Mouse (Mus musculus): ENCODE results near the gene Utp11. TPM values are rescaled to one million over a fixed set of nuclear protein-coding genes. Genes with fewer than 3 reads are reported as not detected.

Utp11 gene
- polyA plus RNA-seq, 1 experiment from 2014 or later, result 38.8 TPM

DNA sequence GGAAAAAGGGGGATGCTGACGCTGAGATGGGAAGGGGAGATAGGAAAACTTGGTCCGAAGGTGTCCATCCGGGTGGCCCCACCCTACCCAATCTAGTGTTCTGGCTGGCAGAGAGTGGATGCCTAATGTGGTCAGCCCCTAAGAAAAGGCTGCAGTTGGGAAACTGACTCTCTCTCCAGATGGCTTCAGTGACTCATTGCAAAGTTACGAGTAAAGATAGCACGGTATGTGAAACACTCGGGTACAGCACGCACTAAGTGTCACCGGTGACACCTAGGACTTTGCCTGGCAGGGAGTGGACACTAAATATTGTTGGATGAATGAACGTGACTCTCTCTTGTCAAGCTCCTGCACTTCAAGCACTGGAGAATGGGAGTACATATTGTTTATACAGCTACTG is 49.5 kb downstream of the Utp11 start:
- no peaks in the 10 kb centered on the region for H3K9me3 ChIP-seq (ENCODE audit: control insufficient read depth, low read length)
- H3K4me1 ChIP-seq (ENCODE audit: control insufficient read depth in 2 of 2, insufficient read depth in 2 of 2, low read length in 2 of 2), result peaks cover 33% of the 10 kb centered on the region in 2 experiments
- ATAC-seq (ENCODE audit: insufficient number of reproducible peaks, insufficient read depth, low FRiP score, low read depth), result no peak
- H3K36me3 ChIP-seq (ENCODE audit: control insufficient read depth, insufficient read depth, low read length), result no peaks in the 10 kb centered on the region
- WGBS, result 44% methylated on average over 9 of the region's 9 CpGs
- no peak overlapping the region for H3K4me3 ChIP-seq (ENCODE audit: control insufficient read depth in 1 of 2, insufficient read depth in 1 of 2, low read depth in 1 of 2, low read length in 2 of 2)
- no peak overlapping the region for H3K9ac ChIP-seq (ENCODE audit: low read length)
- H3K27ac ChIP-seq (replicated peaks in 1 of 2; ENCODE audit: control insufficient read depth in 1 of 2, insufficient read depth in 1 of 2, low read depth in 2 of 2, low read length in 2 of 2), result 0 out of 4 replicates have a peak overlapping the region, but pooled peaks have one; percentile 37 to 47
- peaks cover 12% of the 10 kb centered on the region; the same call in 1 of the 2 replicates for H3K27me3 ChIP-seq (ENCODE audit: control insufficient read depth, insufficient read depth, low read length)
- H3K4me2 ChIP-seq (ENCODE audit: low read length), result no peak overlapping the region

DNA sequence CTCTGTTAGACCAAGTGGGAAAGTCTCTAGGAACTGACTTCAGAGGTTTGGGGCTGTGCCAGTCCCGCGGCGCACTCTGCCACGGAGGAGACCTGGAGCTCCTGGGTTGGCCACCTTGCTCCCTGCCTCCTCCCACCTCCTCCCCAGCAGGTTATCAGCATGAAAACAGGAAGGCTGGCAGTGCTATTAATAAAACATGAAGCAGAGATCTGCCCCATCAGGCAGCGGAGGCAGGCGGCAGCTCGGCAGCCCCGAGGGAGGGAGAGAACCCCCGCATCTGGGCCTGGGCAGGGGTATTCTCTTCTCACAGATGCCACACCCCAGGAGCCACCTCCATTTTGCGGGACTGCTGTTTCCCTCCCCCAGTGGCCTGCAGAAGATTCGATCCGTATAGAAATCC is 53.7 kb downstream of the Utp11 start:
- peaks cover 11 to 17% of the 10 kb centered on the region in 2 experiments for H3K4me1 ChIP-seq (ENCODE audit: control insufficient read depth in 2 of 2, insufficient read depth in 2 of 2, low read length in 2 of 2)
- H3K4me3 ChIP-seq (ENCODE audit: control insufficient read depth in 1 of 2, insufficient read depth in 1 of 2, low read depth in 1 of 2, low read length in 2 of 2), result 0 out of 4 replicates have a peak overlapping the region, but pooled peaks of 1 of the 2 experiments have one; percentile 3
- H3K27me3 ChIP-seq (ENCODE audit: control insufficient read depth, insufficient read depth, low read length), result peaks cover 23% of the 10 kb centered on the region; the same call in 1 of the 2 replicates
- H3K36me3 ChIP-seq (ENCODE audit: control insufficient read depth, insufficient read depth, low read length), result no peaks in the 10 kb centered on the region
- H3K9me3 ChIP-seq (ENCODE audit: control insufficient read depth, low read length), result no peaks in the 10 kb centered on the region
- peak overlapping the region; percentile 54 for H3K4me2 ChIP-seq (ENCODE audit: low read length)
- peak overlapping the region; percentile 35; the same call in 1 of the 2 replicates for H3K9ac ChIP-seq (ENCODE audit: low read length)
- 4% methylated on average over 12 of the region's 12 CpGs for WGBS
- H3K27ac ChIP-seq (replicated peaks in 1 of 2; ENCODE audit: control insufficient read depth in 1 of 2, insufficient read depth in 1 of 2, low read depth in 2 of 2, low read length in 2 of 2), result no peak overlapping the region
- no peak for ATAC-seq (ENCODE audit: insufficient number of reproducible peaks, insufficient read depth, low FRiP score, low read depth)

DNA sequence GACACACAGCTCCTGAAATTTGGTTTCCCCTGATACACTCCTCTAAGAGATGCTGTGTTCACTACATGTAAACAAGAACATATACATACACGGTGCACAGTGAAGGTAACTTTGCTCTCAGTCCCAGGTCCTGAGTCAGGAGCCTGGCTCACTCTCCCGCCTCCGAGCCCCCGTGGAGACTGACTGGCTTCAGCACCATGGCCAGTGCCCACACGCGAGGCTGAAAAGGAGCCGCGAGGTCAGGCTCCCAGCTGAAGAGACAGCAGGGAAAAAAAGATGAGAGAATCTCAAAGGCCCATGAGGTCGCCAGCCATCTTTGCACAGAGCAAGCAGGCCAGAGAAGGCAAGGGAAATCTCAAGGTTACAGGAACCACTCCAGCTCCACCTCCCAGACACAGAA is 60.1 kb downstream of the Utp11 start:
- H3K27ac ChIP-seq (replicated peaks in 1 of 2; ENCODE audit: control insufficient read depth in 1 of 2, insufficient read depth in 1 of 2, low read depth in 2 of 2, low read length in 2 of 2), result no peak overlapping the region
- H3K4me1 ChIP-seq (ENCODE audit: control insufficient read depth in 2 of 2, insufficient read depth in 2 of 2, low read length in 2 of 2), result no peaks in the 10 kb centered on the region
- H3K9me3 ChIP-seq (ENCODE audit: control insufficient read depth, low read length), result no peaks in the 10 kb centered on the region
- no peaks in the 10 kb centered on the region for H3K36me3 ChIP-seq (ENCODE audit: control insufficient read depth, insufficient read depth, low read length)
- no peak overlapping the region for H3K9ac ChIP-seq (ENCODE audit: low read length)
- no peak overlapping the region for H3K4me2 ChIP-seq (ENCODE audit: low read length)
- 4% methylated on average over 9 of the region's 9 CpGs for WGBS
- H3K27me3 ChIP-seq (ENCODE audit: control insufficient read depth, insufficient read depth, low read length), result peaks cover 22% of the 10 kb centered on the region
- no peak overlapping the region for H3K4me3 ChIP-seq (ENCODE audit: control insufficient read depth in 1 of 2, insufficient read depth in 1 of 2, low read depth in 1 of 2, low read length in 2 of 2)
- no peak for ATAC-seq (ENCODE audit: insufficient number of reproducible peaks, insufficient read depth, low FRiP score, low read depth)

DNA sequence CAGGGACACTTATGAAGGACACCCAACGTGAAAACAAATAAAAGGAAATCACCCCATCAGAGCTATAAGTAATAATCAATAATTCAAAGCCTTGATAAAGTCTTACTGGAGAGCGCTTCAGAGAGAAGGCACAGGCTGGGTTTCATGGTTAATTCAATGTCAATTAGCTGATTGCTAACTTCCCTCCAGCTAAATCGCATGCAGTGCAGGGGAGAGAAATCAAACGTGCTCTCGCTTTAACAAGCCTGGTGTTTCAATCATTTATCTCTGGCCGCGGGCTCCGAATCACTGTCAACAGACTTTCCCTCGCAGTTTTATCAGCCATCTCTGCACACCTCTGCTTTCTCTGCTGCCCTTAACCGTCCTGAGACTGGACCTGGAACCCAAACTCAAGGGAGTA is 60.5 kb downstream of the Utp11 start:
- no peak overlapping the region for H3K4me2 ChIP-seq (ENCODE audit: low read length)
- no peak overlapping the region for H3K9ac ChIP-seq (ENCODE audit: low read length)
- H3K9me3 ChIP-seq (ENCODE audit: control insufficient read depth, low read length), result no peaks in the 10 kb centered on the region
- H3K27ac ChIP-seq (replicated peaks in 1 of 2; ENCODE audit: control insufficient read depth in 1 of 2, insufficient read depth in 1 of 2, low read depth in 2 of 2, low read length in 2 of 2), result no peak overlapping the region
- H3K4me3 ChIP-seq (ENCODE audit: control insufficient read depth in 1 of 2, insufficient read depth in 1 of 2, low read depth in 1 of 2, low read length in 2 of 2), result no peak overlapping the region
- 62% methylated on average over 10 of the region's 10 CpGs for WGBS
- no peaks in the 10 kb centered on the region for H3K36me3 ChIP-seq (ENCODE audit: control insufficient read depth, insufficient read depth, low read length)
- no peaks in the 10 kb centered on the region for H3K4me1 ChIP-seq (ENCODE audit: control insufficient read depth in 2 of 2, insufficient read depth in 2 of 2, low read length in 2 of 2)
- H3K27me3 ChIP-seq (ENCODE audit: control insufficient read depth, insufficient read depth, low read length), result peaks cover 18% of the 10 kb centered on the region
- ATAC-seq (ENCODE audit: insufficient number of reproducible peaks, insufficient read depth, low FRiP score, low read depth), result no peak

DNA sequence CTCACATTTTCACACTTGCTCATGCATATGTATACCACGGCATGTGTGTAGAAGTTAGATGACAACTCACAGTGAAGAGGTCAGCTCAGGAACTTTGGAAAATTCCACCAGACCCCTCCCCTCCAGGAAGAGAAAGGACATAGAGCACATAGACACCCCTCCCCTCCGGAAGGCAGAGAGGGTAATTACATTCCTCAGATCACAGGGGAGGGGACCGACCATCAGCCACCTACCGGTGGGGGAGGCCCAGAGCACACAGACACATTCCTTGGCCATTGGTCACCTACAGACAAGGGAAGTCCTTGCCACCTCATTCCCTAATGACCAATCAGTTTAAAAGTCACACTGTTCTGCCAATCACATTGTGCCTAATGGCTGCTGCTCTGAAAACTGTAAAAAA is 61.9 kb downstream of the Utp11 start:
- no peak overlapping the region for H3K27ac ChIP-seq (replicated peaks in 1 of 2; ENCODE audit: control insufficient read depth in 1 of 2, insufficient read depth in 1 of 2, low read depth in 2 of 2, low read length in 2 of 2)
- H3K9me3 ChIP-seq (ENCODE audit: control insufficient read depth, low read length), result no peaks in the 10 kb centered on the region
- no peak overlapping the region for H3K9ac ChIP-seq (ENCODE audit: low read length)
- no peak for ATAC-seq (ENCODE audit: insufficient number of reproducible peaks, insufficient read depth, low FRiP score, low read depth)
- 33% methylated on average over 4 of the region's 4 CpGs for WGBS
- no peak overlapping the region for H3K4me3 ChIP-seq (ENCODE audit: control insufficient read depth in 1 of 2, insufficient read depth in 1 of 2, low read depth in 1 of 2, low read length in 2 of 2)
- peaks cover 16% of the 10 kb centered on the region for H3K27me3 ChIP-seq (ENCODE audit: control insufficient read depth, insufficient read depth, low read length)
- H3K4me1 ChIP-seq (ENCODE audit: control insufficient read depth in 2 of 2, insufficient read depth in 2 of 2, low read length in 2 of 2), result no peaks in the 10 kb centered on the region
- no peak overlapping the region for H3K4me2 ChIP-seq (ENCODE audit: low read length)
- H3K36me3 ChIP-seq (ENCODE audit: control insufficient read depth, insufficient read depth, low read length), result no peaks in the 10 kb centered on the region

MicroRNA genes within 50 kb of the gene (microRNA counts, 519-probe panel; counts per million panel counts)
- microRNA mmu-miR-697, result 322 counts per million, percentile 70 among the panel's probes with 10 or more counts

Small RNA genes within 50 kb of the gene (microRNA-seq; reads per million reads assigned to microRNA genes)
- not detected for gene Gm24721
- not detected for gene Mir697

Other genes starting within 250 kb of the Utp11 start
- not detected in 2 replicates for gene 3100002H09Rik, start 82.8 kb downstream of the Utp11 start, polyA plus RNA-seq (2014; fragmentation: Nextera tagmentation; extraction: Ambion mirVana)
- gene Pou3f1, start 36.8 kb downstream of the Utp11 start, polyA plus RNA-seq (2014; fragmentation: Nextera tagmentation; extraction: Ambion mirVana), result 0.19 and 0.20 TPM in 2 replicates
- gene Fhl3, start 7.1 kb upstream of the Utp11 start, polyA plus RNA-seq (2014; fragmentation: Nextera tagmentation; extraction: Ambion mirVana), result 6.8 and 7.0 TPM in 2 replicates
- 73.4 and 73.5 TPM in 2 replicates for gene Sf3a3, start 21.2 kb upstream of the Utp11 start, polyA plus RNA-seq (2014; fragmentation: Nextera tagmentation; extraction: Ambion mirVana)
- 17.3 and 18.6 TPM in 2 replicates for gene Inpp5b, start 48.2 kb upstream of the Utp11 start, polyA plus RNA-seq (2014; fragmentation: Nextera tagmentation; extraction: Ambion mirVana)
- 11.4 and 14.0 TPM in 2 replicates for gene Mtf1, start 108.5 kb upstream of the Utp11 start, polyA plus RNA-seq (2014; fragmentation: Nextera tagmentation; extraction: Ambion mirVana)
- gene Yrdc, start 157.1 kb upstream of the Utp11 start, polyA plus RNA-seq (2014; fragmentation: Nextera tagmentation; extraction: Ambion mirVana), result 23.1 and 28.1 TPM in 2 replicates
- gene 1110065P20Rik, start 157.6 kb upstream of the Utp11 start, polyA plus RNA-seq (2014; fragmentation: Nextera tagmentation; extraction: Ambion mirVana), result 48.8 and 56.9 TPM in 2 replicates
- gene Maneal, start 168.6 kb upstream of the Utp11 start, polyA plus RNA-seq (2014; fragmentation: Nextera tagmentation; extraction: Ambion mirVana), result 0.14 and 0.16 TPM in 2 replicates
- gene Epha10, start 187.3 kb upstream of the Utp11 start, polyA plus RNA-seq (2014; fragmentation: Nextera tagmentation; extraction: Ambion mirVana), result not detected in 2 replicates
- 3.2 and 4.3 TPM in 2 replicates for gene 9930104L06Rik, start 243.4 kb upstream of the Utp11 start, polyA plus RNA-seq (2014; fragmentation: Nextera tagmentation; extraction: Ambion mirVana)
- 95.1 and 98.7 TPM in 2 replicates for gene Cdca8, start 245.7 kb upstream of the Utp11 start, polyA plus RNA-seq (2014; fragmentation: Nextera tagmentation; extraction: Ambion mirVana)

Data from heart, embryonic 14.5 days (tissue).